Mouse (Mus musculus) hindbrain, embryonic 10.5 days (tissue): Measurements from ENCODE around the gene Cntn5. TPM values are rescaled to one million over a fixed set of nuclear protein-coding genes. Genes with fewer than 3 reads are reported as not detected.
A peak's percentile ranks its signal among the peaks of the same experiment; 100 is the strongest.
"Not testable (repeated sequence)": the region's sequence is repeated elsewhere in the genome, so short reads cannot be mapped to it uniquely, and the experiment has no call there.

Experiments used
- DNase-seq: peaks from one replicate; pipeline ENCODE4 v3.0.0-alpha.2; 2017; ENCODE audit warnings: low spot score
- H3K27ac ChIP-seq: fragments of 300-500 bp; sonication (generic); 2 replicates; pipeline ENCODE4 v1.5.1; 2016; ENCODE audit warnings: mild to moderate bottlenecking, moderate library complexity
- H3K27me3 ChIP-seq: fragments of 300-500 bp; sonication (generic); 2 replicates; pipeline ENCODE4 v1.6.1; 2016; ENCODE audit warnings: mild to moderate bottlenecking; ENCODE audit not compliant: poor library complexity, insufficient read depth, severe bottlenecking
- H3K36me3 ChIP-seq: fragments of 300-500 bp; sonication (generic); 2 replicates; pipeline ENCODE4 v1.6.1; 2016; ENCODE audit warnings: mild to moderate bottlenecking, moderate library complexity
- H3K4me1 ChIP-seq: fragments of 300-500 bp; sonication (generic); replicated peaks from 2 replicates; pipeline ENCODE4 v1.6.1; 2016; ENCODE audit warnings: mild to moderate bottlenecking
- H3K4me3 ChIP-seq: fragments of 300-500 bp; sonication (generic); 2 replicates; pipeline ENCODE4 v1.5.1; 2016; ENCODE audit warnings: mild to moderate bottlenecking, moderate library complexity
- H3K9me3 ChIP-seq: fragments of 300-500 bp; sonication (generic); 2 replicates; pipeline ENCODE4 v1.6.1; 2016; ENCODE audit warnings: mild to moderate bottlenecking, moderate library complexity
- WGBS: fragments of 180-500 bp; shearing (Covaris S2); methylation state at CpG from one replicate; pipeline ENCODE4 v1.1.7; 2016; 5-methylcytosine and 5-hydroxymethylcytosine counted together
- polyA plus RNA-seq: library from polyadenylated mRNA; unstranded; fragments of >200 nt; fragmentation: Nextera tagmentation; extraction: Ambion mirVana; gene quantifications from 2 replicates; pipeline ENCODE4 v1.2.1, GENCODE M21; 2016

Cntn5 gene
- polyA plus RNA-seq, 1 experiment from 2014 or later: 2.4 TPM

- no peaks in the 10 kb centered on the region for H3K9me3 ChIP-seq
- H3K27ac ChIP-seq: no peak overlapping the region
- DNase-seq: no peak
- H3K36me3 ChIP-seq: no peaks in the 10 kb centered on the region
- no peaks in the 10 kb centered on the region for H3K27me3 ChIP-seq
- no peaks in the 10 kb centered on the region for H3K4me1 ChIP-seq
- 79% methylated on average over 7 of the region's 7 CpGs for WGBS
- H3K4me3 ChIP-seq: no peak overlapping the region
Measured at GRCm38 (mm10) chr9:10645045-10645830, 259.3 kb downstream of the Cntn5 start.

- Histone ChIP-seq H3K27ac (no peak overlapping the region), H3K4me1 (no peaks in the 10 kb centered on the region), H3K27me3 (no peaks in the 10 kb centered on the region), H3K9me3 (no peaks in the 10 kb centered on the region), H3K4me3 (no peak overlapping the region), H3K36me3 (no peaks in the 10 kb centered on the region)
- DNase-seq: no peak
- WGBS: 89% methylated on average over 5 of the region's 5 CpGs
Measured at GRCm38 (mm10) chr9:10618036-10618435, 286.5 kb downstream of the Cntn5 start.

- H3K4me3 ChIP-seq: no peak overlapping the region
- no peaks in the 10 kb centered on the region for H3K9me3 ChIP-seq
- DNase-seq: no peak
- WGBS: 84% methylated on average over 7 of the region's 7 CpGs
- H3K27me3 ChIP-seq: no peaks in the 10 kb centered on the region
- H3K36me3 ChIP-seq: no peaks in the 10 kb centered on the region
- H3K4me1 ChIP-seq: no peaks in the 10 kb centered on the region
- no peak overlapping the region for H3K27ac ChIP-seq
Measured at GRCm38 (mm10) chr9:10575346-10576241, 329.0 kb downstream of the Cntn5 start.

DNA sequence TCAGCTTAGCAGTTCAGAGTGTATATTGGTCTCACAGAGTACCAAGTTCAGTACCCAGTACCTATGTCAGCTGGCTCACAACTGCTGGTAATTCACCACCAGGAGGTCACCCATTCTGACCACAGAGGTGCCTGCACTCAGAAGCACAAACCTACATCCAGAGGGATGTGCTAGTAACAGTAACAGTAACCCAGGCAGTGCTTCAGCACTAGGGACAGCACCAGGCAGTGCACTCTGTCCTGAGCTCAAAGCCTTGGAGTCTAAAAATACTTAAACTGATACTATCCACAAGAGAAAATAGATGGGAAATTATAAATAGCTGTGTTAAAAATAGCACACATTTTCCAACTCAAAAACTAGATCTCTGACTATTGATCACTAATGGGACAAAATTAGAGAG is 334.7 kb downstream of the Cntn5 start:
- Histone ChIP-seq H3K36me3 (no peaks in the 10 kb centered on the region), H3K9me3 (no peaks in the 10 kb centered on the region), H3K4me1 (no peaks in the 10 kb centered on the region), H3K4me3 (no peak overlapping the region), H3K27ac (no peak overlapping the region), H3K27me3 (no peaks in the 10 kb centered on the region)
- DNase-seq: peak; percentile 3

GRCm38 (mm10) chr9:10540877-10541276 is 363.7 kb downstream of the Cntn5 start:
- H3K27ac ChIP-seq: not testable (repeated sequence)
- WGBS: 68% methylated on average over 5 of the region's 5 CpGs

DNA sequence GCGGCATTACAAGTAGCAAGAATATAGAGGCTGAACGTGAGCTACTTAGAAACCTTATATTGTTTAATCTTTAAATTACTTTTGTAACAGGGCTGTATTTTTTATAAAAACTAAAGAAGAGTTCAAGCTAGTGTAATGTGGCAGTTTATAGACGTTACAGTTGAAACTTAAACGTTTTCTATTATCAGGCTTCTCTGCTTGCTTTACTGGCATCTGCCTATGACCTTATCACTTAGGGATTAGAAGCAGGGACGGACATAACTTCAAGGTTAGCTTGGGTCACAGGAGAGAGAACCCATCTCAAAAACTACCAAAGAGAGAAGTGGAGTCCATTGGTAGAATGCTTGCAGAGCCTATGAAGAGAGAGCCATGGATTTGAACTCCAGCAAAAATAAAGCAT is 372.3 kb downstream of the Cntn5 start:
- Histone ChIP-seq H3K9me3 (no peaks in the 10 kb centered on the region), H3K27me3 (no peaks in the 10 kb centered on the region), H3K4me3 (no peak overlapping the region), H3K4me1 (no peaks in the 10 kb centered on the region), H3K36me3 (no peaks in the 10 kb centered on the region), H3K27ac (no peak overlapping the region)
- no peak for DNase-seq
- WGBS: 87% methylated on average over 5 of the region's 5 CpGs

More at GRCm38 (mm10) chr9:10540877-10541276, 363.7 kb downstream of the Cntn5 start:
- H3K27me3 ChIP-seq, H3K9me3 ChIP-seq, H3K4me3 ChIP-seq, H3K4me1 ChIP-seq, H3K36me3 ChIP-seq, DNase-seq: not testable (repeated sequence)

DNA sequence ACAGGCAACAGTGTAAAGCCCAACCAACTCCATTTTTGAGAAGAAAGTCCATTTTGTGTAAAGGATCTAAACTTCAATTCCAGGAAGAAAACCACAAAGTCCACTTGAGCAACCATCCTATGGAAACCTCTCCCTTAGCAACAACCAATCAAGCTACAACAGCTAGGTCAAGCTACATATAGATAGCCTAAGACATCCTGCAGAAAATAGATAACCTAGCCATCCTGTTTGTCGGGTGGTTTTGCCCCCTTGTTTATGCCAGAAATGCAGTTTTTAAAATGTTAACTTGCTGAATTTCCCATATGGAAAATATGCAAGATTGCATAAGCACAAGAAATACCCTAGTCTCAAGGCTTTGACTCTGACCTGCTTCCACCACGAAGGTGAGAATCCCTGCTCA is 373.5 kb downstream of the Cntn5 start:
- no peak overlapping the region for H3K27ac ChIP-seq
- DNase-seq: no peak
- no peaks in the 10 kb centered on the region for H3K36me3 ChIP-seq
- no peak overlapping the region for H3K4me3 ChIP-seq
- WGBS: 90% methylated on average over 2 of the region's 2 CpGs
- no peaks in the 10 kb centered on the region for H3K27me3 ChIP-seq
- no peaks in the 10 kb centered on the region for H3K9me3 ChIP-seq
- H3K4me1 ChIP-seq: no peaks in the 10 kb centered on the region

DNA sequence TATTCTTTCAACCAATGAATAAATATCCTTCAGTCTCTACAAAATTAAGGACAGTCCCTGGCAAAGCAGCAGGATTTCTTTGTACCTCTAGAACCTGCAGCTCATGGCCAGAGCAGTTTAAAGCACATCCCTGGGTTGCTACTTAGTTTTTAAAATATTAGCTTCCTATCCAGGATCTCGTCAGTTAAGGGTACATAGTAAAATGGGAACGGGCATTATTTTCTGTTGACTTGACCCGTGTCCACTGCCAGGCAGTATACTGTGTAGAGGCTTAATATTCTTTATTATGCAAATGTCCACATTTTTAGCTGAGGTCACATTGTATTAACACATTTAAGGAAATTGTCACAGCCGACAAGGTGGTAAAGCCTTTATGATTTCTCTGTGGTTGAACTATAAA is 375.0 kb downstream of the Cntn5 start:
- no peak overlapping the region for H3K27ac ChIP-seq

DNA sequence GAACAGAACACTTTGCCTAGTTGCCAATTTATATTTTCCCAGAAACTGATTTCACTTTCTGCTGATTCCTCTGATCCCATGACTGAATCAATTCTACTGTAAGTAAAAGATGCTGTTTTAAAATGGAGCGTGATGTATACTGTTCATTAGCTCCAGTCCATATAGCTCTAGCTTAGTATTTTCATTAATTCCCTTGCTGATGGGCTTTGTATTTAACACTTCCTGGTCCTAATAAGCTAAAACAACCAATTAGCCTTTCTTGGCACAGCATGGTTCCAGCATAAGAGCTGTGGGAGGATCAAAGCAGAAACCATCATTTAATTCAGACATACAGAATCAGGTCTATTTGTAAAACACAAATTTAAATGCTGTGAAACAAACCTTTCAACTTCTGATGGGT is 375.5 kb downstream of the Cntn5 start:
- no peaks in the 10 kb centered on the region for H3K36me3 ChIP-seq
- WGBS: 91% methylated on average over 1 of the region's 1 CpGs
- no peaks in the 10 kb centered on the region for H3K27me3 ChIP-seq
- no peak overlapping the region for H3K27ac ChIP-seq
- no peaks in the 10 kb centered on the region for H3K9me3 ChIP-seq
- no peak overlapping the region for H3K4me3 ChIP-seq
- no peaks in the 10 kb centered on the region for H3K4me1 ChIP-seq
- DNase-seq: no peak

More for the DNA sequence above, 375.0 kb downstream of the Cntn5 start:
- DNase-seq: no peak
- H3K27me3 ChIP-seq: no peaks in the 10 kb centered on the region
- H3K4me1 ChIP-seq: no peaks in the 10 kb centered on the region
- H3K4me3 ChIP-seq: no peak overlapping the region
- no peaks in the 10 kb centered on the region for H3K9me3 ChIP-seq
- 63% methylated on average over 4 of the region's 4 CpGs for WGBS
- H3K36me3 ChIP-seq: no peaks in the 10 kb centered on the region

DNA sequence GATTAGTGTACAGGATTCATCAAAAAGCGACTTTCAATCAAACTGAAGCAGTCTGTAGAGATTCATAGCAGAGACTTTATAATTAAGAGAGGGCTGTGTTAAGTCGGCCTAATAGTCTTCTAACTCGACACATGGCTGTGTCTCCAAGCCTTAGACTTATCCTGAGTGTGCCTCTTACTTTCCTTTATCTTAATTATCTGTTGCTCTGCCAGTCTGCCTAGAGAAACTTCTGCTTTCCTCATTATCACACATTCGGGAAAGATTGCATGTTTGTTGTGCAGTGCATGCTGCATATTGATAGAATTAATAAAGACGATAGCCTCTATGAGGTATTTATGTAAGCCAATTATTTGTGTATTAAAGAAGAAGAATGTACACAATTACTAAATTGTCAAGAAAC is 375.9 kb downstream of the Cntn5 start:
- Histone ChIP-seq H3K9me3 (no peaks in the 10 kb centered on the region), H3K27ac (no peak overlapping the region), H3K36me3 (no peaks in the 10 kb centered on the region), H3K4me1 (no peaks in the 10 kb centered on the region), H3K27me3 (no peaks in the 10 kb centered on the region), H3K4me3 (no peak overlapping the region)
- DNase-seq: no peak
- whole genome bisulfite sequencing: 88% methylated on average over 5 of the region's 5 CpGs

DNA sequence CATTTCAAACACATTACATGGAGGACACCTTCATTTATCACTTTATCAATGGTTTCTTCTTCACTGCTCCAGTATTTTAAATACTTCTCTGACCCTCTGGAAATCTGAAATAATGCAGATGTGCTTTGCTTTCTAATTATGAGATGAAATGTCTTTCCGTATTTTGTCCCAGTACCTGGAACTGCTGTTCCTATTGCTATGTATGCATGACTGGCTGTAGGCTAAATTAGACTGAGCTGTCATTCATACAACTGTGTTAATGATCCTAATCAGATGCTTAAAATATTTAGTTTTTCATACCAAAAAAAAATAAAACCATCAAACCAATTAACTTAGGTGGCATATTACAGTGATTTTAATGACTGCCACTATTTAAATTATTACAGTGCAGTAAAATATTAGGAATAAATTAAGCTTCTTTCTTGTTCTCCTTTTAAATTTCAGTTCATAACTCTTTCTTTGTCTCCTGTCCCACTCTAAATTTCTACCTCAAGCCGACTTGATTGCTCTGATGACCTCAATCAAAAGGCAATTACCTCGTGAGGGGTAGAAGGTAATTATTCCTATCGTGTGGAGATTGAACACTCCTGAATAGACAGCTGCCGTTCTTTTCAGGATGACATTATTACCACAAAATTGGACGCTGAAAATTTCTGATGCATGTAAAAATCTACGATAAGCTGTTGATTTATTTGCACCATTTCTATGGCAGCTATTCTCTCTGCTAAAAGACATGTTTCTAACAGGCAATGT is 378.5 kb downstream of the Cntn5 start:
- H3K9me3 ChIP-seq: no peaks in the 10 kb centered on the region
- 77% methylated on average over 7 of the region's 7 CpGs for WGBS
- no peaks in the 10 kb centered on the region for H3K4me1 ChIP-seq
- no peak overlapping the region for H3K27ac ChIP-seq
- no peak for DNase-seq
- H3K36me3 ChIP-seq: no peaks in the 10 kb centered on the region
- H3K4me3 ChIP-seq: no peak overlapping the region
- no peaks in the 10 kb centered on the region for H3K27me3 ChIP-seq

GRCm38 (mm10) chr9:10522604-10523003 is 382.0 kb downstream of the Cntn5 start:
- 81% methylated on average over 4 of the region's 4 CpGs for WGBS
- no peak for DNase-seq
- Histone ChIP-seq H3K36me3 (no peaks in the 10 kb centered on the region), H3K4me1 (no peaks in the 10 kb centered on the region), H3K27ac (no peak overlapping the region), H3K4me3 (no peak overlapping the region), H3K9me3 (no peaks in the 10 kb centered on the region), H3K27me3 (no peaks in the 10 kb centered on the region)

- DNase-seq: no peak
- H3K4me3 ChIP-seq: no peak overlapping the region
- H3K9me3 ChIP-seq: no peaks in the 10 kb centered on the region
- WGBS: 90% methylated on average over 1 of the region's 1 CpGs
- no peak overlapping the region for H3K27ac ChIP-seq
- H3K4me1 ChIP-seq: no peaks in the 10 kb centered on the region
- H3K36me3 ChIP-seq: no peaks in the 10 kb centered on the region
- H3K27me3 ChIP-seq: no peaks in the 10 kb centered on the region
Measured at GRCm38 (mm10) chr9:10521054-10521453, 383.5 kb downstream of the Cntn5 start.
